Mouse (Mus musculus) cerebellum, postnatal 10 days (tissue): Measurements from ENCODE around the gene Gm7030.
A peak's percentile ranks its signal among the peaks of the same experiment; 100 is the strongest.
"Not testable (repeated sequence)": the region's sequence is repeated elsewhere in the genome, so short reads cannot be mapped to it uniquely, and the experiment has no call there.

Experiments
- DNase-seq, 2 experiments: peaks; one replicate each; pipeline ENCODE4 v3.0.0; 2021; ENCODE audit warnings: mixed read lengths in 2 of 2

Gm7030 gene

GRCm38 (mm10) chr17:36128968-36129817 is at the start of gene Gm7030:
TSS of gene Gm7030 (minus strand) at chr17:36129425.
- not testable (repeated sequence) for DNase-seq

- DNase-seq, result peak in 1 of 2 experiments; percentile 32
Measured at GRCm38 (mm10) chr17:36178938-36179337, 49.7 kb upstream of the Gm7030 start.

- not testable (repeated sequence) for DNase-seq
Measured at GRCm38 (mm10) chr17:36176132-36176531, 46.9 kb upstream of the Gm7030 start.

GRCm38 (mm10) chr17:36170287-36170814 is 41.1 kb upstream of the Gm7030 start:
- DNase-seq, result no peak

GRCm38 (mm10) chr17:36169753-36170152 is 40.5 kb upstream of the Gm7030 start:
- DNase-seq, result no peak

GRCm38 (mm10) chr17:36169094-36169493 is 39.9 kb upstream of the Gm7030 start:
- DNase-seq, result not testable (repeated sequence)

GRCm38 (mm10) chr17:36168039-36168652 is 38.9 kb upstream of the Gm7030 start, which contains the start of gene Gm8909:
TSS of gene Gm8909 (minus strand) at chr17:36168537.
- DNase-seq, result peak in 1 of 2 experiments; percentile 25

- no peak for DNase-seq
Measured at GRCm38 (mm10) chr17:36167306-36168038, 38.2 kb upstream of the Gm7030 start.

- not testable (repeated sequence) for DNase-seq
Measured at GRCm38 (mm10) chr17:36166901-36167300, 37.7 kb upstream of the Gm7030 start.

- no peak for DNase-seq
Measured at GRCm38 (mm10) chr17:36161129-36162051, 32.2 kb upstream of the Gm7030 start.

GRCm38 (mm10) chr17:36158264-36158663 is 29.0 kb upstream of the Gm7030 start:
- DNase-seq, result not testable (repeated sequence)

- DNase-seq, result peak in 1 of 2 experiments; percentile 12
Measured at GRCm38 (mm10) chr17:36157782-36158181, 28.6 kb upstream of the Gm7030 start.

GRCm38 (mm10) chr17:36154271-36155149 is 25.3 kb upstream of the Gm7030 start:
- no peak for DNase-seq

GRCm38 (mm10) chr17:36151200-36151599 is 22.0 kb upstream of the Gm7030 start:
- not testable (repeated sequence) for DNase-seq

GRCm38 (mm10) chr17:36148468-36148867 is 19.2 kb upstream of the Gm7030 start:
- DNase-seq, result not testable (repeated sequence)

GRCm38 (mm10) chr17:36146937-36147336 is 17.7 kb upstream of the Gm7030 start:
- not testable (repeated sequence) for DNase-seq

GRCm38 (mm10) chr17:36145861-36146156 is 16.6 kb upstream of the Gm7030 start:
- DNase-seq, result not testable (repeated sequence)

- peak in 1 of 2 experiments; percentile 14 for DNase-seq
Measured at GRCm38 (mm10) chr17:36145111-36145860, 16.1 kb upstream of the Gm7030 start.

GRCm38 (mm10) chr17:36136299-36136848 is 7.1 kb upstream of the Gm7030 start:
- not testable (repeated sequence) for DNase-seq
